Mouse (Mus musculus) megakaryocyte, embryonic 14.5 days (primary cell): Measurements from ENCODE around the gene Syngr3.

Source experiments
- FLI1 ChIP-seq: IDR thresholded peaks from 2 replicates; pipeline ENCODE4 v1.6.1; 2012; ENCODE audit warnings: low read length, inconsistent platforms, mixed read lengths
- GATA1 ChIP-seq: IDR thresholded peaks from 3 replicates; pipeline ENCODE4 v1.6.1; 2012; ENCODE audit warnings: mixed read lengths, low read length, inconsistent platforms, borderline replicate concordance

DNA sequence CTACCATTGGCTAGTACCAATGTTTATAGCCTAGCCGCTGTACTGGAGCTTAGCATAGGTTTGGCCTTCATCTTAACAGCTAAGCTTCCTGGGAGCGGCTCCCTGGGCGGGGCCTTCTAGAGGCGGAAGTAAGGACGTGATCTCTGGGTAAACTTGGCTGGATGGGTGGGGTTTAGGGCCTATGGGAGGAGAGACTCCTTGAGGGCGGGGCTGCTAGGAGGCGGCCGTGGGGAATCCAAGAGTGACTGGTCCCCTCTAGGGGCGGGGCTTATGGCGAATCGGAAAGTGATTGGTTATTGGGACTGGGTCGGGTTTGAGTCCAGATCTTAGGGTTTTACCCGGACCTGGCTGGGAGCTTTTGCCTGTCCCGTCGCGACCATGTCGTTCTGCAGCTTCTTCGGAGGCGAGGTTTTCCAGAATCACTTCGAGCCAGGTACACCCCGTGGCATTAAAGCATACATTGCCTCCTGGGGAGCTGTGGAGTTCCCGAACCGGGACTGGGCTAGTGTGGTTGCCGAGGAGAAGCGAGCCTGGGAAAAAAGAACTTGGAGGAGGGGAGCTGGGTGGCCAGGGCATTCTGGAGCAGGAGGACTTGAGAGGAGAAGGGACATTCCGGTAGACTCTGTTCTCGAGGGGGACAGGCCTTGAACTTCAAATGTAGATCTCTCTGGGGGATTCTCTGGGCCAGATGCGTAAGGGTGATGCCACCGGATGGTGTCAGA, 46.7 kb upstream of the Syngr3 start, which contains the start of gene Msrb1:
- TF ChIP-seq GATA1 (no peak), FLI1 (no peak)
